Mouse (Mus musculus) embryonic facial prominence, embryonic 10.5 days (tissue): ENCODE results near the gene Flt3l. TPM values are rescaled to one million over a fixed set of nuclear protein-coding genes. Genes with fewer than 3 reads are reported as not detected.
"Not testable (repeated sequence)": the region's sequence is repeated elsewhere in the genome, so short reads cannot be mapped to it uniquely, and the experiment has no call there.

Experiments used
- DNase-seq: peaks from one replicate; pipeline ENCODE4 v3.0.0-alpha.2; 2017; ENCODE audit warnings: low spot score
- H3K27ac ChIP-seq: fragments of 300-500 bp; sonication (generic); replicated peaks from 2 replicates; pipeline ENCODE4 v1.5.1; 2016; ENCODE audit warnings: mild to moderate bottlenecking
- H3K27me3 ChIP-seq: fragments of 300-500 bp; sonication (generic); replicated peaks from 2 replicates; pipeline ENCODE4 v1.6.1; 2016; ENCODE audit warnings: low read depth, mild to moderate bottlenecking; ENCODE audit not compliant: poor library complexity, severe bottlenecking
- H3K36me3 ChIP-seq: fragments of 300-500 bp; sonication (generic); replicated peaks from 2 replicates; pipeline ENCODE4 v1.6.1; 2016; ENCODE audit warnings: mild to moderate bottlenecking, moderate library complexity
- H3K4me1 ChIP-seq: fragments of 300-500 bp; sonication (generic); 2 replicates; pipeline ENCODE4 v1.6.1; 2016
- H3K4me3 ChIP-seq: fragments of 300-500 bp; sonication (generic); 2 replicates; pipeline ENCODE4 v1.5.1; 2016; ENCODE audit warnings: mild to moderate bottlenecking, moderate library complexity
- H3K9me3 ChIP-seq: fragments of 300-500 bp; sonication (generic); 2 replicates; pipeline ENCODE4 v1.6.1; 2016; ENCODE audit warnings: mild to moderate bottlenecking
- WGBS: fragments of 180-500 bp; shearing (Covaris S2); methylation state at CpG from one replicate; pipeline ENCODE4 v1.1.7; 2016; 5-methylcytosine and 5-hydroxymethylcytosine counted together
- polyA plus RNA-seq: library from polyadenylated mRNA; unstranded; fragments of >200 nt; fragmentation: Nextera tagmentation; extraction: Ambion mirVana; gene quantifications from 2 replicates; pipeline ENCODE4 v1.2.1, GENCODE M21; 2016

The Flt3l gene
- polyA plus RNA-seq, 1 experiment from 2014 or later: 1.8 TPM

GRCm38 (mm10) chr7:45174567-45175280 lies 38.5 kb upstream of the Flt3l start:
- H3K4me1 ChIP-seq: peaks cover 24% of the 10 kb centered on the region
- H3K27ac ChIP-seq: no peak overlapping the region
- H3K27me3 ChIP-seq: peaks cover 99% of the 10 kb centered on the region
- H3K36me3 ChIP-seq: no peaks in the 10 kb centered on the region
- H3K4me3 ChIP-seq: peak overlapping the region; percentile 43
- H3K9me3 ChIP-seq: peaks cover 25% of the 10 kb centered on the region
- DNase-seq: no peak
- 3% methylated on average over 29 of the region's 29 CpGs for WGBS

GRCm38 (mm10) chr7:45173772-45174171 lies 37.5 kb upstream of the Flt3l start:
- H3K27ac ChIP-seq, DNase-seq, H3K4me3 ChIP-seq, H3K36me3 ChIP-seq: not testable (repeated sequence)
- Histone ChIP-seq H3K4me1 (peaks cover 24% of the 10 kb centered on the region), H3K9me3 (peaks cover 35% of the 10 kb centered on the region), H3K27me3 (peaks cover 99% of the 10 kb centered on the region)
- 50% methylated on average over 1 of the region's 1 CpGs for WGBS

GRCm38 (mm10) chr7:45172974-45173373 lies 36.7 kb upstream of the Flt3l start:
- H3K4me1 ChIP-seq: peaks cover 28% of the 10 kb centered on the region
- 0 out of 2 replicates have a peak overlapping the region, but pooled peaks have one; percentile 5 for H3K4me3 ChIP-seq
- WGBS: 55% methylated on average over 7 of the region's 7 CpGs
- peaks cover 36% of the 10 kb centered on the region for H3K9me3 ChIP-seq
- DNase-seq: no peak
- H3K27ac ChIP-seq: no peak overlapping the region
- H3K27me3 ChIP-seq: peaks cover 99% of the 10 kb centered on the region
- no peaks in the 10 kb centered on the region for H3K36me3 ChIP-seq

- Histone ChIP-seq H3K36me3 (no peaks in the 10 kb centered on the region), H3K4me1 (peaks cover 9% of the 10 kb centered on the region), H3K9me3 (peaks cover 36% of the 10 kb centered on the region), H3K27ac (no peak overlapping the region), H3K4me3 (no peak overlapping the region), H3K27me3 (peaks cover 99% of the 10 kb centered on the region)
- DNase-seq: no peak
- WGBS: 94% methylated on average over 3 of the region's 3 CpGs
These were observed 33.3 kb upstream of the Flt3l start for GRCm38 (mm10) chr7:45169495-45169894.

GRCm38 (mm10) chr7:45168656-45169055 lies 32.4 kb upstream of the Flt3l start:
- H3K27me3 ChIP-seq: peaks cover 99% of the 10 kb centered on the region
- peak overlapping the region; percentile 23; the same call in 1 of the 2 replicates for H3K4me3 ChIP-seq
- no peak overlapping the region for H3K27ac ChIP-seq
- WGBS: 4% methylated on average over 24 of the region's 24 CpGs
- peaks cover 14% of the 10 kb centered on the region for H3K4me1 ChIP-seq
- H3K9me3 ChIP-seq: peaks cover 36% of the 10 kb centered on the region
- DNase-seq: no peak
- H3K36me3 ChIP-seq: no peaks in the 10 kb centered on the region

GRCm38 (mm10) chr7:45167761-45168445 lies 31.7 kb upstream of the Flt3l start:
- peak; percentile 28 for DNase-seq
- no peak overlapping the region for H3K27ac ChIP-seq
- 3% methylated on average over 19 of the region's 19 CpGs for WGBS
- peak overlapping the region; percentile 25; the same call in 1 of the 2 replicates for H3K4me3 ChIP-seq
- H3K36me3 ChIP-seq: no peaks in the 10 kb centered on the region
- peaks cover 14% of the 10 kb centered on the region for H3K4me1 ChIP-seq
- H3K27me3 ChIP-seq: peaks cover 100% of the 10 kb centered on the region
- peaks cover 35% of the 10 kb centered on the region for H3K9me3 ChIP-seq

- no peak overlapping the region for H3K4me3 ChIP-seq
- H3K27me3 ChIP-seq: peaks cover 98% of the 10 kb centered on the region
- no peak for DNase-seq
- H3K4me1 ChIP-seq: peaks cover 21% of the 10 kb centered on the region
- WGBS: 27% methylated on average over 10 of the region's 10 CpGs
- H3K27ac ChIP-seq: no peak overlapping the region
- H3K36me3 ChIP-seq: no peaks in the 10 kb centered on the region
- H3K9me3 ChIP-seq: peaks cover 30% of the 10 kb centered on the region
These were observed 30.7 kb upstream of the Flt3l start for GRCm38 (mm10) chr7:45166950-45167401.

- 44% methylated on average over 11 of the region's 11 CpGs for WGBS
- Histone ChIP-seq H3K36me3 (peaks cover 5% of the 10 kb centered on the region), H3K4me1 (peaks cover 26% of the 10 kb centered on the region)
These were observed 29.5 kb upstream of the Flt3l start for GRCm38 (mm10) chr7:45165701-45166100.

GRCm38 (mm10) chr7:45164833-45165232 lies 28.6 kb upstream of the Flt3l start:
- no peak overlapping the region for H3K4me3 ChIP-seq
- DNase-seq: no peak
- peaks cover 26% of the 10 kb centered on the region for H3K4me1 ChIP-seq
- H3K36me3 ChIP-seq: peaks cover 14% of the 10 kb centered on the region
- 73% methylated on average over 5 of the region's 5 CpGs for WGBS
- H3K9me3 ChIP-seq: peaks cover 12% of the 10 kb centered on the region
- no peak overlapping the region for H3K27ac ChIP-seq
- peaks cover 77% of the 10 kb centered on the region for H3K27me3 ChIP-seq

More at GRCm38 (mm10) chr7:45165701-45166100, 29.5 kb upstream of the Flt3l start:
- DNase-seq: no peak
- peaks cover 21% of the 10 kb centered on the region for H3K9me3 ChIP-seq
- no peak overlapping the region for H3K27ac ChIP-seq
- H3K4me3 ChIP-seq: no peak overlapping the region
- peaks cover 86% of the 10 kb centered on the region for H3K27me3 ChIP-seq

GRCm38 (mm10) chr7:45163735-45164490 lies 27.7 kb upstream of the Flt3l start, which contains the start of gene Slc17a7:
Slc17a7 (plus strand) TSS chr7:45163949.
- Histone ChIP-seq H3K27ac (no peak within 1 kb of the TSS), H3K9me3 (peaks cover 3% of the 10 kb centered on the region), H3K27me3 (peaks cover 68% of the 10 kb centered on the region), H3K4me3 (peak within 1 kb of the TSS; percentile 57), H3K36me3 (peaks cover 23% of the 10 kb centered on the region), H3K4me1 (peaks cover 26% of the 10 kb centered on the region)
- peak; percentile 60 for DNase-seq
- WGBS: 2% methylated on average over 41 of the region's 41 CpGs

- Histone ChIP-seq H3K4me3 (peak overlapping the region; percentile 57; the same call in 1 of the 2 replicates), H3K36me3 (peaks cover 31% of the 10 kb centered on the region), H3K4me1 (peaks cover 22% of the 10 kb centered on the region), H3K9me3 (no peaks in the 10 kb centered on the region), H3K27ac (no peak overlapping the region), H3K27me3 (peaks cover 60% of the 10 kb centered on the region)
- WGBS: 77% methylated on average over 9 of the region's 9 CpGs
- DNase-seq: no peak
These were observed 26.9 kb upstream of the Flt3l start for GRCm38 (mm10) chr7:45162996-45163615.

- H3K27ac ChIP-seq: peak overlapping the region; percentile 42
These were observed 26.3 kb upstream of the Flt3l start for GRCm38 (mm10) chr7:45162551-45162950.

More at GRCm38 (mm10) chr7:45162551-45162950, 26.3 kb upstream of the Flt3l start:
- H3K27me3 ChIP-seq: peaks cover 54% of the 10 kb centered on the region
- peak overlapping the region; percentile 51 for H3K4me3 ChIP-seq
- no peak for DNase-seq
- 29% methylated on average over 6 of the region's 6 CpGs for WGBS
- no peaks in the 10 kb centered on the region for H3K9me3 ChIP-seq
- H3K36me3 ChIP-seq: peaks cover 37% of the 10 kb centered on the region
- peaks cover 17% of the 10 kb centered on the region for H3K4me1 ChIP-seq
